Mouse (Mus musculus) hindbrain, embryonic 15.5 days (tissue): ENCODE results near the gene Ccdc162. TPM values are rescaled to one million over a fixed set of nuclear protein-coding genes. Genes with fewer than 3 reads are reported as not detected.

Source experiments
- ATAC-seq: fragments of 200-750 bp; cut with Nextera tagmentation; 2 replicates; pipeline ENCODE4 v1.8.0; 2017; ENCODE audit warnings: low read depth, moderate number of reproducible peaks, moderate TSS enrichment; ENCODE audit not compliant: low FRiP score
- H3K27ac ChIP-seq: fragments of 300-500 bp; sonication (generic); replicated peaks from 2 replicates; pipeline ENCODE4 v1.5.1; 2015; ENCODE audit warnings: mild to moderate bottlenecking, inconsistent platforms
- H3K27me3 ChIP-seq: fragments of 300-500 bp; sonication (generic); 2 replicates; pipeline ENCODE4 v1.6.1; 2015; ENCODE audit warnings: control low read depth, inconsistent platforms
- H3K36me3 ChIP-seq: fragments of 300-500 bp; sonication (generic); 2 replicates; pipeline ENCODE4 v1.6.1; 2015; ENCODE audit warnings: control low read depth, inconsistent platforms
- H3K4me1 ChIP-seq: fragments of 300-500 bp; sonication (generic); replicated peaks from 2 replicates; pipeline ENCODE4 v1.6.1; 2015; ENCODE audit warnings: control low read depth, inconsistent platforms
- H3K4me2 ChIP-seq: fragments of 300-500 bp; sonication (generic); 2 replicates; pipeline ENCODE4 v1.6.1; 2015; ENCODE audit warnings: moderate library complexity, mild to moderate bottlenecking, inconsistent platforms
- H3K4me3 ChIP-seq: fragments of 300-500 bp; sonication (generic); 2 replicates; pipeline ENCODE4 v1.5.1; 2015; ENCODE audit warnings: mild to moderate bottlenecking, inconsistent platforms
- H3K9ac ChIP-seq: fragments of 300-500 bp; sonication (generic); 2 replicates; pipeline ENCODE4 v1.6.1; 2015; ENCODE audit warnings: inconsistent platforms
- H3K9me3 ChIP-seq: fragments of 300-500 bp; sonication (generic); 2 replicates; pipeline ENCODE4 v1.6.1; 2016; ENCODE audit warnings: control low read depth, inconsistent platforms
- WGBS: fragments of 180-500 bp; shearing (Covaris S2); methylation state at CpG from one replicate; pipeline ENCODE4 v1.1.7; 2015; 5-methylcytosine and 5-hydroxymethylcytosine counted together
- polyA plus RNA-seq: library from polyadenylated mRNA; unstranded; fragments of >200 nt; fragmentation: Nextera tagmentation; extraction: Ambion mirVana; gene quantifications from 2 replicates; pipeline ENCODE4 v1.2.1, GENCODE M21; 2015

The Ccdc162 gene
- polyA plus RNA-seq, 1 experiment from 2014 or later: 0.92 TPM

- Histone ChIP-seq H3K36me3 (no peaks in the 10 kb centered on the region), H3K27me3 (no peaks in the 10 kb centered on the region), H3K27ac (no peak overlapping the region), H3K4me3 (no peak overlapping the region), H3K4me2 (no peak overlapping the region), H3K4me1 (no peaks in the 10 kb centered on the region), H3K9ac (no peak overlapping the region), H3K9me3 (no peaks in the 10 kb centered on the region)
- ATAC-seq: no peak
- WGBS: 85% methylated on average over 18 of the region's 18 CpGs
Observed at GRCm38 (mm10) chr10:41586947-41587852, 129.2 kb downstream of the Ccdc162 start.

DNA sequence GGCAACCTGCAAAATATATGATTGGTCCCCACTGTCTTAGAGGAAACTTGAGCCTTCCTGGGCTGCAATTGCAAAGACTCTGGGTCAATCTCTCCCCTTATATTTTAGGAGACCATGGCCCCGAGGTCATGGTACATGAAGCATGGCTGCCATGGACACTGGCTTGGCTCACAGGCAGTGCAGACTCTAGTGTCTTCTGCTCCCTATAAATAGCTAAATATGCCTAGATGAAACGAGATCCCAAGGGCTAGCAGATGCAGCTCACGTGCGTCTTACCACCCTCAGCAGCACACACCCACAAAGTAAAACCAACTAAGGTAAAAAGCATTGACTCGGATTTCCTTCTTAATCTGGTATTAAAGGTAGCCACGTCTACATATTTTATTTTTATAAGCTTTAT is 133.1 kb downstream of the Ccdc162 start:
- H3K27me3 ChIP-seq: no peaks in the 10 kb centered on the region
- H3K4me1 ChIP-seq: no peaks in the 10 kb centered on the region
- ATAC-seq: no peak
- no peak overlapping the region for H3K27ac ChIP-seq
- 65% methylated on average over 6 of the region's 6 CpGs for WGBS
- H3K9ac ChIP-seq: no peak overlapping the region
- H3K9me3 ChIP-seq: no peaks in the 10 kb centered on the region
- no peaks in the 10 kb centered on the region for H3K36me3 ChIP-seq
- H3K4me3 ChIP-seq: no peak overlapping the region
- H3K4me2 ChIP-seq: no peak overlapping the region

DNA sequence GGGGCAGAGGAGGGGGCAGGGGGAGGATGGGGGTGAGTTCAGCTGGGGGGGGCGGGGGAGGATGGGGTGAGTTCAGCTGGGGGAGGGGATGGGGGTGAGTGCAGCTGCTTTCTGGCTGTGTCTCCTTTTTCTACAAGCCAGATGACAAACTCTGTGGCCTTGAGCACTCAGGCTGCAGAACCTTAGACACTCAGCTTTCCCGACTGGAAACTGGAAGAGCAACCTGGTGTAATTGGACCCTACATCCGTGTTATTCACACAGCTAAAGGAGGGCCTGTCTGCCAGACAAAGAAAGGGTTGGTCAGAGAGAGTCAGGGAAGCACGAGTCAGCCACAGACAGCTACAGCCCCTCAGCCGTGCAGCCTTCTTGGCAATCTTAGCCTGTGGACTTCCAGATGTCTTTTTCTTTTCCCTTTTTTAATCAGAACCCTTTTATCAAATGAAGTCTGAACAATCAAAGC is 133.5 kb downstream of the Ccdc162 start:
- Histone ChIP-seq H3K4me3 (no peak overlapping the region), H3K27ac (no peak overlapping the region), H3K4me2 (no peak overlapping the region), H3K36me3 (no peaks in the 10 kb centered on the region), H3K9me3 (no peaks in the 10 kb centered on the region), H3K4me1 (no peaks in the 10 kb centered on the region), H3K9ac (no peak overlapping the region), H3K27me3 (no peaks in the 10 kb centered on the region)
- WGBS: 5% methylated on average over 4 of the region's 5 CpGs
- no peak for ATAC-seq

GRCm38 (mm10) chr10:41580441-41580840 is 136.0 kb downstream of the Ccdc162 start:
- WGBS: 82% methylated on average over 4 of the region's 4 CpGs
- Histone ChIP-seq H3K9ac (no peak overlapping the region), H3K9me3 (no peaks in the 10 kb centered on the region), H3K4me3 (no peak overlapping the region), H3K4me1 (no peaks in the 10 kb centered on the region), H3K36me3 (no peaks in the 10 kb centered on the region), H3K4me2 (no peak overlapping the region), H3K27me3 (no peaks in the 10 kb centered on the region), H3K27ac (no peak overlapping the region)
- no peak for ATAC-seq

DNA sequence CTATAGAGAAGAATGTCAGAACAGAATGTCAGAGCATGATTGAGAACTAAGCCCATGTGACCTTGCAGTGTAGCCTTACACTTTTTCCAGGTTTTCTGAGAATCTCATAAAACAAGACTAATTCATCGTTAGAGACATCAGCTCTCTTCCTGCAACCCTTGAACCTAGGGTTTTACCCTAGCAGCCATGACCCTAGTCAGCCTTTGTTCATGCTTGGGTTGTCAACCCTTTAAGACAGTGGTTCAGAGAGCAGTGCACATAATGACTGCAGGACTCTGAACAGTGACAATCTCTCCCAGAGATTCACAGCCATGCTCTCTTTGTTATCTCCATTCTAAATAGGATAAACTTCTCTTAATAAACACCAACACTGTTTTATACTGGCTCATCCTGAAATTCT is 137.9 kb downstream of the Ccdc162 start:
- no peak overlapping the region for H3K4me2 ChIP-seq
- no peak overlapping the region for H3K4me3 ChIP-seq
- no peak overlapping the region for H3K27ac ChIP-seq
- H3K9me3 ChIP-seq: no peaks in the 10 kb centered on the region
- WGBS: 65% methylated on average over 1 of the region's 1 CpGs
- H3K36me3 ChIP-seq: no peaks in the 10 kb centered on the region
- ATAC-seq: no peak
- no peaks in the 10 kb centered on the region for H3K4me1 ChIP-seq
- H3K9ac ChIP-seq: no peak overlapping the region
- H3K27me3 ChIP-seq: no peaks in the 10 kb centered on the region

DNA sequence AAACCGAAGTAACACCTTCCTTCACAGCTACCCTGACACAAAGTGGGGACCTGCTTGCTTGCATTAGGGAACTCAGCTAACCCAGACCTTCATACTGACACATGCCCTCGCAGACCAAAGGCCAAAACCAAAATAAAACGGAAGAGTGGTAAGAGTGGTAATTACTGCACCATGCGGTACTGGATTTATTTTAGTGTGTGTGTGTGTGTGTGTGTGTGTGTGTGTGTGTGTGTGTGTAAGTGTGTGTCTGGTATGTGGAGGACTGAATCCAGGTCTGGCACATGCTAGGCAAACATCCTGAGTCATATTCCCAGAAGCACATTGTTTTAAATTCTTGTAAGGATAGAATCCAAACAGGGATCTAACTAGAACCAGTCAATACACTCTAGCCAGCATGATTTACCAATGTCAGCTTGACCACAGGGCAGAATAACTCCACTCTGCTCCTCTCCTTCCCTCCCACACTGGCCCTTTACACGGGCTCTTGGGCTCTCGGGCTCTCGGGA is 140.1 kb downstream of the Ccdc162 start:
- Histone ChIP-seq H3K4me2 (no peak overlapping the region), H3K9ac (no peak overlapping the region), H3K4me3 (no peak overlapping the region), H3K27me3 (no peaks in the 10 kb centered on the region), H3K36me3 (no peaks in the 10 kb centered on the region), H3K27ac (no peak overlapping the region), H3K4me1 (no peaks in the 10 kb centered on the region), H3K9me3 (no peaks in the 10 kb centered on the region)
- ATAC-seq: no peak
- WGBS: 83% methylated on average over 7 of the region's 7 CpGs

GRCm38 (mm10) chr10:41575451-41576327 is 140.7 kb downstream of the Ccdc162 start:
- Histone ChIP-seq H3K9ac (no peak overlapping the region), H3K9me3 (no peaks in the 10 kb centered on the region), H3K4me3 (no peak overlapping the region), H3K27ac (no peak overlapping the region), H3K4me2 (no peak overlapping the region), H3K4me1 (no peaks in the 10 kb centered on the region), H3K27me3 (no peaks in the 10 kb centered on the region), H3K36me3 (no peaks in the 10 kb centered on the region)
- ATAC-seq: no peak
- WGBS: 66% methylated on average over 8 of the region's 8 CpGs

- Histone ChIP-seq H3K9ac (no peak overlapping the region), H3K27me3 (no peaks in the 10 kb centered on the region), H3K4me2 (no peak overlapping the region), H3K4me1 (no peaks in the 10 kb centered on the region), H3K36me3 (no peaks in the 10 kb centered on the region), H3K4me3 (no peak overlapping the region), H3K9me3 (no peaks in the 10 kb centered on the region), H3K27ac (no peak overlapping the region)
- no peak for ATAC-seq
- WGBS: 30% methylated on average over 6 of the region's 6 CpGs
Observed at GRCm38 (mm10) chr10:41573190-41573589, 143.2 kb downstream of the Ccdc162 start.

GRCm38 (mm10) chr10:41572274-41572673 is 144.2 kb downstream of the Ccdc162 start:
- WGBS: 83% methylated on average over 4 of the region's 4 CpGs

GRCm38 (mm10) chr10:41571065-41571464 is 145.4 kb downstream of the Ccdc162 start:
- H3K27me3 ChIP-seq: no peaks in the 10 kb centered on the region
- no peaks in the 10 kb centered on the region for H3K9me3 ChIP-seq
- ATAC-seq: no peak
- no peaks in the 10 kb centered on the region for H3K36me3 ChIP-seq
- no peak overlapping the region for H3K4me2 ChIP-seq
- no peak overlapping the region for H3K4me3 ChIP-seq
- H3K4me1 ChIP-seq: no peaks in the 10 kb centered on the region
- H3K9ac ChIP-seq: no peak overlapping the region
- no peak overlapping the region for H3K27ac ChIP-seq
- 82% methylated on average over 4 of the region's 4 CpGs for WGBS

More at GRCm38 (mm10) chr10:41572274-41572673, 144.2 kb downstream of the Ccdc162 start:
- no peak overlapping the region for H3K27ac ChIP-seq
- H3K27me3 ChIP-seq: no peaks in the 10 kb centered on the region
- no peak overlapping the region for H3K4me3 ChIP-seq
- ATAC-seq: no peak
- no peaks in the 10 kb centered on the region for H3K36me3 ChIP-seq
- no peak overlapping the region for H3K4me2 ChIP-seq
- no peaks in the 10 kb centered on the region for H3K4me1 ChIP-seq
- no peaks in the 10 kb centered on the region for H3K9me3 ChIP-seq
- no peak overlapping the region for H3K9ac ChIP-seq

DNA sequence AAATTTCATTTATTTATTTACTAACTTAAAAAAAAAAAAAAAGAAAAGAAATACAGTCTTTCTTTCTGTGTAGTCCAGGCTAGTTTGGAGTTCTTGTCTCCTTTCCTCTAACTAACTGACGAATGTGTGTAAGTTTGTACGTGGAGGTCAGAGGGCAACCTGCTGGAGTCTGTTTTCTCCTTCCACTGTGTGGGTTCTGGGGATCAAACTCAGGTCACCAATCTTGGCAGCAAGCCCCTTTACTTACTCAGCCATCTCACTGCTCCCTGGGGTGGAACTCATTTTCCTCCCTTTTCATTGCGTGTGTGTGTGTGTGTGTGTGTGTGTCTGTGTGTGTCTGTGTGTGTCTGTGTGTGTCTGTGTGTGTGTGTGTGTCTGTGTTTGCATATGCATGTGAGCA is 148.1 kb downstream of the Ccdc162 start:
- WGBS: 39% methylated on average over 3 of the region's 3 CpGs

DNA sequence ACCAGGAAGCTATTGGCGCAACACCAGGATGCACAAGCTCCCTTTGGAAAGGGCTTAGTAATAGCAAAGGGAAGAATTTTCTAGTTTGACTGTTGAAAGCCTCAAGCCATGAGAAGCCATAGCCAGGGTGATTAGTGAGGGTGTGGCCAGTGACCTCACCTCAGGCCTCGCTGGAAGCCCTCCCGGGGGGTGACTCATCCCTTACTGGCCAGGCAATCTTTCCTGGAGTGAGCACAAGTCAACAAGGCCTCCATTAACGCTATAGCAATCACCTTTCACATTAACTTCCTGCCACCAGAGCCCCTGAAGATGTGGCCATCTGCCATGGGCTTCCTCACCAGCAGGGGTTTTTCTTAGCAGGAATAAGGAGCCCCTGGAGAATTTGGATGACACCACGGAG is 151.3 kb downstream of the Ccdc162 start:
- H3K36me3 ChIP-seq: no peaks in the 10 kb centered on the region
- no peaks in the 10 kb centered on the region for H3K4me1 ChIP-seq
- no peak for ATAC-seq
- 51% methylated on average over 5 of the region's 5 CpGs for WGBS
- no peak overlapping the region for H3K4me2 ChIP-seq
- H3K27me3 ChIP-seq: no peaks in the 10 kb centered on the region
- no peak overlapping the region for H3K9ac ChIP-seq
- H3K4me3 ChIP-seq: no peak overlapping the region
- H3K9me3 ChIP-seq: 0 out of 2 replicates have a peak, but pooled peaks cover 1% of the 10 kb centered on the region
- no peak overlapping the region for H3K27ac ChIP-seq

More for the DNA sequence above, 148.1 kb downstream of the Ccdc162 start:
- Histone ChIP-seq H3K4me1 (no peaks in the 10 kb centered on the region), H3K4me2 (no peak overlapping the region), H3K4me3 (no peak overlapping the region), H3K27ac (no peak overlapping the region), H3K9ac (no peak overlapping the region), H3K27me3 (no peaks in the 10 kb centered on the region), H3K36me3 (no peaks in the 10 kb centered on the region), H3K9me3 (no peaks in the 10 kb centered on the region)
- no peak for ATAC-seq
